Mouse (Mus musculus) ES-E14 (cell line): ENCODE measurements at regions not wholly inside any gene's neighbourhood (a gene's known extent, or its start where the extent isn't known, plus 50 kb on each side); places are given as distances from the start of the nearest gene placed in this dataset.
A peak's percentile ranks its signal among the peaks of the same experiment; 100 is the strongest.

Experiments used
- DNase-seq: peaks from one replicate; pipeline ENCODE4 v3.0.0-alpha.2; 2013; ENCODE audit warnings: low read depth, low spot score
- H3K27ac ChIP-seq: 2 replicates; pipeline ENCODE4 v1.5.1; 2012; ENCODE audit warnings: low read depth, mild to moderate bottlenecking, low read length, moderate library complexity, mixed read lengths; ENCODE audit not compliant: poor library complexity, insufficient read depth, severe bottlenecking
- H3K36me3 ChIP-seq: 2 replicates; pipeline ENCODE4 v1.6.1; 2012; ENCODE audit warnings: mild to moderate bottlenecking, low read length, moderate library complexity, mixed read lengths; ENCODE audit not compliant: control insufficient read depth, poor library complexity, insufficient read depth, severe bottlenecking
- H3K4me1 ChIP-seq, 2 experiments: fragments of 150-350 bp in 1 of 2; sonication (generic) in 1 of 2; 2 replicates each; pipeline ENCODE4 v1.6.1; 2012; ENCODE audit warnings: low read length in 2 of 2, mild to moderate bottlenecking in 1 of 2, mixed read lengths in 1 of 2; ENCODE audit not compliant: control insufficient read depth in 2 of 2, insufficient read depth in 2 of 2, poor library complexity in 1 of 2
- H3K4me3 ChIP-seq, 2 experiments: fragments of 150-350 bp in 1 of 2; sonication (generic) in 1 of 2; 2 replicates each; pipeline ENCODE4 v1.5.1; 2012; ENCODE audit warnings: low read length in 2 of 2, low read depth in 1 of 2, mild to moderate bottlenecking in 1 of 2, mixed read lengths in 1 of 2; ENCODE audit not compliant: insufficient read depth in 1 of 2, poor library complexity in 1 of 2, severe bottlenecking in 1 of 2
- H3K9ac ChIP-seq: 2 replicates; pipeline ENCODE4 v1.6.1; 2012; ENCODE audit warnings: low read depth, mild to moderate bottlenecking, low read length, mixed read lengths; ENCODE audit not compliant: poor library complexity, insufficient read depth, severe bottlenecking
- H3K9me3 ChIP-seq: fragments of 150-350 bp; sonication (generic); 2 replicates; pipeline ENCODE4 v1.6.1; 2012; ENCODE audit warnings: low read depth, mild to moderate bottlenecking, low read length; ENCODE audit not compliant: control insufficient read depth, insufficient read depth
- CHD2 ChIP-seq: IDR thresholded peaks from 2 replicates; pipeline ENCODE4 v1.6.1; 2014; ENCODE audit warnings: mild to moderate bottlenecking, low read depth, low read length, inconsistent platforms
- HCFC1 ChIP-seq: IDR thresholded peaks from 2 replicates; pipeline ENCODE4 v1.6.1; 2012; ENCODE audit warnings: low read length, inconsistent platforms, borderline replicate concordance; ENCODE audit not compliant: insufficient read depth
- MAFK ChIP-seq: IDR thresholded peaks from 2 replicates; pipeline ENCODE4 v1.6.1; 2014; ENCODE audit warnings: mild to moderate bottlenecking, low read depth, low read length, inconsistent platforms; ENCODE audit not compliant: insufficient read depth
- ZC3H11A ChIP-seq: IDR thresholded peaks from 2 replicates; pipeline ENCODE4 v1.6.1; 2012; ENCODE audit warnings: low read depth, mild to moderate bottlenecking, inconsistent platforms, low read length, borderline replicate concordance
- ZNF384 ChIP-seq: IDR thresholded peaks from 2 replicates; pipeline ENCODE4 v1.6.1; 2012; ENCODE audit warnings: low read depth, low read length, inconsistent platforms
- in situ Hi-C, 2 experiments: fragments of 600-800 bp; cut with MboI; formaldehyde crosslinking; loops; one replicate each; pipeline ENCODE4 v1.15.1; 2025; ENCODE audit warnings: low sequenced_read_pairs in 2 of 2, inconsistent platforms in 1 of 2; ENCODE audit not compliant: unreplicated experiment in 2 of 2

GRCm38 (mm10) chr4:39292348-39292845 is 157.7 kb upstream of the 1700009N14Rik start:
- Histone ChIP-seq H3K27ac (no peak overlapping the region), H3K4me1 (no peaks in the 10 kb centered on the region), H3K4me3 (no peak overlapping the region), H3K9me3 (no peaks in the 10 kb centered on the region), H3K9ac (no peak overlapping the region), H3K36me3 (no peaks in the 10 kb centered on the region)
- no peak for DNase-seq
- in situ Hi-C loops = no loop called here
- TF ChIP-seq CHD2 (no peak), MAFK (no peak), HCFC1 (no peak), ZNF384 (no peak), ZC3H11A (no peak)

- no peaks in the 10 kb centered on the region for H3K36me3 ChIP-seq
- in situ Hi-C loops = no loop called here
- peak; percentile 1 for DNase-seq
- no peaks in the 10 kb centered on the region for H3K9me3 ChIP-seq
- H3K4me3 ChIP-seq = no peak overlapping the region
- no peaks in the 10 kb centered on the region for H3K4me1 ChIP-seq
- no peak overlapping the region for H3K9ac ChIP-seq
- TF ChIP-seq ZNF384 = no peak
- TF ChIP-seq ZC3H11A = no peak
- no peak for TF ChIP-seq CHD2
- peak; percentile 91 for TF ChIP-seq MAFK
- no peak for TF ChIP-seq HCFC1
- no peak overlapping the region for H3K27ac ChIP-seq
Observed at GRCm38 (mm10) chr4:39310131-39310530, 140.0 kb upstream of the 1700009N14Rik start.

- H3K9me3 ChIP-seq = no peaks in the 10 kb centered on the region
- no peak overlapping the region for H3K4me3 ChIP-seq
- H3K9ac ChIP-seq = no peak overlapping the region
- no peak for DNase-seq
- no peaks in the 10 kb centered on the region for H3K4me1 ChIP-seq
- TF ChIP-seq ZC3H11A (no peak), MAFK (no peak), HCFC1 (no peak), ZNF384 (no peak), CHD2 (no peak)
- H3K36me3 ChIP-seq = no peaks in the 10 kb centered on the region
- no peak overlapping the region for H3K27ac ChIP-seq
- in situ Hi-C loops = no loop called here
Observed at GRCm38 (mm10) chr4:39344401-39345138, 105.5 kb upstream of the 1700009N14Rik start.

GRCm38 (mm10) chr4:39345139-39345412 is 105.0 kb upstream of the 1700009N14Rik start:
- Histone ChIP-seq H3K27ac (no peak overlapping the region), H3K36me3 (no peaks in the 10 kb centered on the region), H3K4me3 (no peak overlapping the region), H3K9me3 (no peaks in the 10 kb centered on the region), H3K4me1 (no peaks in the 10 kb centered on the region), H3K9ac (no peak overlapping the region)
- in situ Hi-C loops = no loop called here
- no peak for TF ChIP-seq ZNF384
- DNase-seq = no peak

- Histone ChIP-seq H3K9ac (no peak overlapping the region), H3K36me3 (no peaks in the 10 kb centered on the region), H3K27ac (no peak overlapping the region), H3K9me3 (no peaks in the 10 kb centered on the region), H3K4me1 (no peaks in the 10 kb centered on the region), H3K4me3 (no peak overlapping the region)
- no peak for DNase-seq
- in situ Hi-C loops = no loop called here
- TF ChIP-seq MAFK (no peak), HCFC1 (no peak), ZNF384 (no peak), ZC3H11A (no peak), CHD2 (no peak)
Observed at GRCm38 (mm10) chr4:39368159-39368558, 81.9 kb upstream of the 1700009N14Rik start.
